In genomic region chr5:140750925-140751324, GRCm38 (mm10) we compare ENCODE assay signal across 8 mouse cellular contexts. TPM values are rescaled to one million over a fixed set of nuclear protein-coding genes. Genes with fewer than 3 reads are reported as not detected.
DNase-seq lines count a peak whose midpoint lies in the region; ATAC-seq and TF ChIP-seq lines count a peak whose summit lies in the region.
"Had no signal": no experiment of that assay in that cellular context is flagged by ENCODE, and none has a peak within 500 bp of the region (broad histone marks: within the 10 kb centered on the region; RNA-seq: fewer than 3 reads in every experiment).

No protein-coding gene starts in this region.

- ATAC-seq in hindbrain, postnatal 0 days, result no peak
- ATAC-seq in hindbrain, embryonic 13.5 days (ENCODE audit: low FRiP score), result no peak

- H3K27me3 ChIP-seq in hindbrain, postnatal 0 days (ENCODE audit: insufficient read depth, low read length), result no peaks in the 10 kb centered on the region
- no peaks in the 10 kb centered on the region for H3K27me3 ChIP-seq in hindbrain, embryonic 13.5 days
- H3K27me3 ChIP-seq in thymus, adult 2 months (ENCODE audit: control insufficient read depth, insufficient read depth, low read length), result no peaks in the 10 kb centered on the region
- H3K27me3 ChIP-seq: embryonic facial prominence, embryonic 12.5 days had no signal

- peak; percentile 70 for TF ChIP-seq CTCF in hindbrain, postnatal 0 days (IDR thresholded peaks at IDR 0.05; ENCODE audit: low read depth)
- TF ChIP-seq CTCF in thymus, adult 2 months (IDR thresholded peaks at IDR 0.05; ENCODE audit: borderline replicate concordance, control insufficient read depth, extremely low read depth, insufficient read depth, low read length, poor library complexity), result no peak

- H3K4me1 ChIP-seq in hindbrain, postnatal 0 days (ENCODE audit: insufficient read depth, low read length), result peaks cover 9% of the 10 kb centered on the region; the same call in 1 of the 2 replicates
- H3K4me1 ChIP-seq in hindbrain, embryonic 13.5 days (replicated peaks), result peaks cover 15% of the 10 kb centered on the region
- H3K4me1 ChIP-seq in thymus, adult 2 months (replicated peaks; ENCODE audit: control insufficient read depth, insufficient read depth, low read length), result peaks cover 9% of the 10 kb centered on the region; the same call in 1 of the 2 replicates

- H3K4me2 ChIP-seq in hindbrain, postnatal 0 days (ENCODE audit: low read depth, low read length), result no peak overlapping the region
- no peak overlapping the region for H3K4me2 ChIP-seq in hindbrain, embryonic 13.5 days
- H3K4me2 ChIP-seq: embryonic facial prominence, embryonic 12.5 days had no signal

- H3K4me3 ChIP-seq in hindbrain, postnatal 0 days (ENCODE audit: low read length), result no peak overlapping the region
- no peak overlapping the region for H3K4me3 ChIP-seq in hindbrain, embryonic 13.5 days
- no peak overlapping the region for H3K4me3 ChIP-seq in thymus, adult 2 months (ENCODE audit: control insufficient read depth, insufficient read depth, low read length)
- H3K4me3 ChIP-seq: embryonic facial prominence, embryonic 12.5 days had no signal

- no peaks in the 10 kb centered on the region for H3K36me3 ChIP-seq in hindbrain, postnatal 0 days (ENCODE audit: insufficient read depth, low read length)
- H3K36me3 ChIP-seq in hindbrain, embryonic 13.5 days, result peaks cover 13% of the 10 kb centered on the region
- no peaks in the 10 kb centered on the region for H3K36me3 ChIP-seq in thymus, adult 2 months (ENCODE audit: control insufficient read depth, insufficient read depth, low read length)
- H3K36me3 ChIP-seq: embryonic facial prominence, embryonic 12.5 days had no signal

- no peak for TF ChIP-seq POLR2A in thymus, adult 2 months (IDR thresholded peaks at IDR 0.05; ENCODE audit: control insufficient read depth, extremely low read depth, insufficient read depth, low read length, poor library complexity)

- 0% methylated on average over 1 of the region's 2 CpGs for WGBS in hindbrain, postnatal 0 days
- 3% methylated on average over 1 of the region's 2 CpGs for WGBS in hindbrain, embryonic 13.5 days
- WGBS in thymus, adult 2 months, result 0% methylated on average over 1 of the region's 2 CpGs

- no peak overlapping the region for H3K9ac ChIP-seq in hindbrain, postnatal 0 days (replicated peaks; ENCODE audit: low read length)
- H3K9ac ChIP-seq in hindbrain, embryonic 13.5 days, result no peak overlapping the region
- H3K9ac ChIP-seq: embryonic facial prominence, embryonic 12.5 days had no signal

- DNase-seq in hindbrain, postnatal 0 days (ENCODE audit: low spot score), result peak; percentile 48
- DNase-seq in thymus, adult 2 months, result peak; percentile 34
- no peak for DNase-seq in thymus, postnatal 36 days
- peak; percentile 48 for DNase-seq in layer of hippocampus, adult 9-10 months (ENCODE audit: low spot score)
- DNase-seq in thymus, postnatal 4 days, result peak; percentile 72
- no peak for DNase-seq in urinary bladder, postnatal 4 days (ENCODE audit: low spot score in 2 of 2)

- no peaks in the 10 kb centered on the region for H3K9me3 ChIP-seq in hindbrain, postnatal 0 days (ENCODE audit: low read length)
- H3K9me3 ChIP-seq in hindbrain, embryonic 13.5 days, result no peaks in the 10 kb centered on the region
- H3K9me3 ChIP-seq: embryonic facial prominence, embryonic 12.5 days had no signal

- no peak overlapping the region for H3K27ac ChIP-seq in hindbrain, postnatal 0 days
- H3K27ac ChIP-seq in hindbrain, embryonic 13.5 days, result no peak overlapping the region
- no peak overlapping the region for H3K27ac ChIP-seq in thymus, adult 2 months (ENCODE audit: control insufficient read depth, insufficient read depth, low read length)
- H3K27ac ChIP-seq: embryonic facial prominence, embryonic 12.5 days had no signal

RNA-seq across cellular contexts. Expression of gene Amz1, which starts 27.0 kb away (rescaled TPM):
- 11.8 and 12.6 TPM in 2 replicates for total RNA-seq in hindbrain, postnatal 0 days (2014; rRNA removed)
- 9.4 and 9.7 TPM in 2 replicates for polyA plus RNA-seq in hindbrain, postnatal 0 days (2015; fragmentation: Nextera tagmentation; extraction: Ambion mirVana)
- polyA plus RNA-seq in hindbrain, embryonic 13.5 days (2015; fragmentation: Nextera tagmentation; extraction: Ambion mirVana), result 2.2 and 2.7 TPM in 2 replicates
- polyA plus RNA-seq in thymus, adult 2 months (2012; rRNA removed), result 10.6 and 13.7 TPM in 2 replicates

RNA-seq across cellular contexts. Expression of gene Brat1, which starts 46.1 kb away (rescaled TPM):
- 44.6 and 46.7 TPM in 2 replicates for total RNA-seq in hindbrain, postnatal 0 days (2014; rRNA removed)
- polyA plus RNA-seq in hindbrain, postnatal 0 days (2015; fragmentation: Nextera tagmentation; extraction: Ambion mirVana), result 17.9 and 18.1 TPM in 2 replicates
- 22.9 and 23.7 TPM in 2 replicates for polyA plus RNA-seq in hindbrain, embryonic 13.5 days (2015; fragmentation: Nextera tagmentation; extraction: Ambion mirVana)
- 65.1 and 69.1 TPM in 2 replicates for polyA plus RNA-seq in thymus, adult 2 months (2012; rRNA removed)

RNA-seq across cellular contexts. Expression of gene Iqce, which starts 48.7 kb away (rescaled TPM):
- total RNA-seq in hindbrain, postnatal 0 days (2014; rRNA removed), result 19.1 and 43.1 TPM in 2 replicates
- 22.1 and 24.8 TPM in 2 replicates for polyA plus RNA-seq in hindbrain, postnatal 0 days (2015; fragmentation: Nextera tagmentation; extraction: Ambion mirVana)
- 26.0 and 26.3 TPM in 2 replicates for polyA plus RNA-seq in hindbrain, embryonic 13.5 days (2015; fragmentation: Nextera tagmentation; extraction: Ambion mirVana)
- 30.0 and 31.5 TPM in 2 replicates for polyA plus RNA-seq in thymus, adult 2 months (2012; rRNA removed)

Comparison
In these comparisons a context has a peak if more than half of its experiments do, and no peak if none do; other contexts are left out.
1. DNase-seq: peak in hindbrain, postnatal 0 days (single experiment), thymus, adult 2 months (single experiment), layer of hippocampus, adult 9-10 months (single experiment) and thymus, postnatal 4 days (single experiment); none in thymus, postnatal 36 days (0 of 2) and urinary bladder, postnatal 4 days (0 of 2).